Mouse (Mus musculus) layer of hippocampus, adult 11-12 months (tissue): Measurements from ENCODE around the gene AU040320.
A peak's percentile ranks its signal among the peaks of the same experiment; 100 is the strongest.

Experiments
- DNase-seq: peaks from one replicate; pipeline ENCODE4 v3.0.0; 2022; ENCODE audit warnings: low spot score

Gene AU040320

DNA sequence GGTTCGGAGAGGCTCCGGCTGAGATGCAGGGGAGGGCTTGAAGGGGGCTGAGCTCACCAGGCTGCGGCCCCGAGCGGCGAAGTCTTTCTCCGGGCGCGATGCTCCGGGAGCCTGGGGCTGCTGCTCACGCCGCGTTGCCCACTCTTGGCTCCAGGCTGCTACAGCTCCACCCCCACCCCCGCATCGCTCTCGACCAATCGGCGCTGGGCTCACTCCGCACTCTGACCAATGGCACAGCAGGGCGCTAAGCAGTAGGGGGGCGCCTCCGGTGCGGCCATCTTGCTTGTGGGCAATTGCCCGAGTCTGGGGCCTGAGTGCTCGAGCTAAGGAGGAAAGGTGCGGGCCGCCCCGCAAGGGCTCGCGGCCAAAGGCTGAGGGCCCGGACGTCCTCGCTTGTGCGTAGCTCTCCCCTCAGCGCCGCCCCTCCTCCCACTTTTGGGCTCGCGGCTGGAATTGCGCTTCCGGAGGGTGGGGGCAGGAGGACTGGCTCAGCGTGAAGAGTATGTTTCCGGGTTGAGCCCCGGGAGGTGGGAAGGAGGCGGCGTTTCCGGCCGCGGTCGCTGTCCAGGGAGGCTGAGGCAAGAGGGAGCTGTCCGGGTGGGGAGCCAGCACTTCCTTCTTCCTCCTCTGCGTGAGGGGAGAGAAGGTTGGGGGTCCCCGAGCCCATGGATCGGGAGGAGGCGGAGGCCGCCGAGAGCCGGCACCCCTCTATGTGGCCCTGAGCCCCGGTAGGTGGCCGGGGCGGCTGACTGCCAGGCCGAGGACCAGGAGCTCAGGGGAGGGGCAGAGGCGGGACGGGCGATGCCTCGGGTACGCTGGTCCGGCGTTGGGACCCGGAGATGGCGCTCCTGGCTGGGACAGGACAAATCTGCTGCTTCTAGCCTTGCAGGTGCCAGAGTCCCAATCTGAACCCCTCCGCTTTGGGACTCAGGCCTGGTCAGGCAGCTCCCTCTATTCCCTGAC, at the start of gene AU040320, which contains the start of gene Ncdn:
Gene AU040320, plus strand, starts transcription at position 277 of the 963 bp plus-strand sequence.
Gene Ncdn, minus strand, starts transcription at position 171 of the 963 bp plus-strand sequence.
- DNase-seq = peak; percentile 98

- DNase-seq = no peak
These were observed 46.5 kb upstream of the AU040320 start for GRCm38 (mm10) chr4:126706630-126707438.

DNA sequence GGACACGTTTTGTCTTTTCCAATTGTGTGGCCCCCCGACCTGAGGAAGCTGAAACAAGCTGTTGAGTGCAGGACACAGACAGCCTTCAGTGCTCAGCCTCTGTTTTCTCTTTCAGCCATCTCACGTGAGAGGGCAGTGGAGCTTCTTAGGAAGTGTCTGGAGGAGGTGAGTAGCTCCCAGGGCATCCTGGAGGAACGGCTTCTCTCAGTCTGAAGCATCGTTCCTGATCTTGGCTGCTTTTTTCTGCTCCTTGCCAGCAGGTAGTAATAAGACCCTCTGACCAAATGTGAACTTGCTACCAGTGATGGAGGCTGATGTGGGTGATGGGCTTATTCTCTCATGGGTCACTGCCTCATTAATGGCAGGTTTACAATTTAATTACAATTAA, 45.9 kb upstream of the AU040320 start:
- no peak for DNase-seq

- DNase-seq = no peak
These were observed 21.2 kb upstream of the AU040320 start for GRCm38 (mm10) chr4:126732111-126732510.

DNA sequence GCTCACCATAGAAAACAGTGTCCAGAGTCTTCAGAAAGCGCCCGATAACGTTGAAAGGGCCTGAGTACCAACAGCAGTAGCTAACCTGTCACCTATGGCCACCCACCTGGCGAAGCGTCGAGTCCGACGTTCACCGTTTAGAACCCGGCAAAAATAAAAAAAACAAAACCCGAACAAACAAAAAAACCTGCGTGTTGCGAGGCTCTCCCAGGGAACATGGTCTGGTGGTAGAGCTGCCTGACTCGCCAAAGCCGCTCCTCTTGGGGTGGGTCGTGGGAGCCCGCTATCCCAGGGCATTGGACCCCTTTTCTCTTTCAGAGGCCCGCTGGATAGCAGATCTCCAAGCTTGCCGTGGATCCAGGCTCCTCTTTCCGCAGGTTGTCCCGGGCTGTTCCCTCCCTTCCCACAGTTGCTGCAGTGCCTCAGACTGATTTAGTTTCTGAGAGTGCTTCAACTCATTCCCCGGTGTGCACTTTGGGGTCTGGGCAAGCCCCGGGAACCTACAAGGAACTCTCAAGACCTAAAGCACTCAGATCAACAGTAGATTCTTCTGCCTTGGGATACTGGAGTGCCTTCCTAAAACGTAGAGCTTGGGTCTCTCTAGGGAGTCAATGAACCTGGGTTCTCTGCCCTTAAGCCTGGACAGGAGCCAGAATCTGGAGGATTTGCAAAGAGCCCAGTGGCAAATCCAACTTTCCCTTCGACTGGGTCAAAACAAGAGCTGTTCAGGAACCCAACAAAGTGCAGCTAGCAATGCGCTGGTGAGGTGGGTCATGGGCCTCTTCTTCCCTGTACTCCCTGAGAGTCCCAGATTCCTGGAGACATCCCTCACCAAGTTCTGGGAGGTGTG, 20.6 kb upstream of the AU040320 start:
- DNase-seq = no peak

GRCm38 (mm10) chr4:126734001-126734603, 19.2 kb upstream of the AU040320 start:
- no peak for DNase-seq

- DNase-seq = no peak
These were observed 18.5 kb upstream of the AU040320 start for GRCm38 (mm10) chr4:126734700-126735381.

DNA sequence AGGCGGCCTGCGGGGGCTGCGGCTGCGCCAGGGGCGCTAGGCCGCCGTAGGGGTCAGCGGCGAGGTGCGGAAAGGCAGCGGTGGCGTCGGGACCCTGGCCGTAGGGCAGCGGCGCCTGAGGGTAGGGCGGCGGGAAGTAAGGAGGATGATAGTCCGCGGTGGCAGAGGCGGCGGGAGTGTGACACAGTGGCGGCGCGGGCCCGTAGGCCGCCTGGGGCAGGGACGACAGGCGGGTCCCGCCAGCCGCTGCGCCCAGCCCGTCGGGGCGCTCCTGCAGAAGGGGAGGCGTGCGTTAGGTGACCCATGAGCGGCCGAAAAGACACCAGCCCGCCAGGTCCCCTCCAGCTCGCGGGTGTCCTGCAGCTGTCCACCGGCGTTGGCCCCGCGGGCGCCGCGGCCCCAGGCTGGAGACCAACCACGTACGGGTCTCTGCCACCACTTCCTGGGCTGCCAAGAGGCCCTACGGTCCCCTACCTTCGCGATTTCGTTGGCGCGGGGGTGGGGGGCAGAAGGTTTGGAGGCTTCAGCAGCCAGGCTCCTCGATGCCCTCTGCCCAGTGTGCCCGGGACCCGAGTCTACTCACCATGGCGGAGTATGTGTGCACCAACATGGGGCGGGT, 17.9 kb upstream of the AU040320 start:
- DNase-seq = no peak

DNA sequence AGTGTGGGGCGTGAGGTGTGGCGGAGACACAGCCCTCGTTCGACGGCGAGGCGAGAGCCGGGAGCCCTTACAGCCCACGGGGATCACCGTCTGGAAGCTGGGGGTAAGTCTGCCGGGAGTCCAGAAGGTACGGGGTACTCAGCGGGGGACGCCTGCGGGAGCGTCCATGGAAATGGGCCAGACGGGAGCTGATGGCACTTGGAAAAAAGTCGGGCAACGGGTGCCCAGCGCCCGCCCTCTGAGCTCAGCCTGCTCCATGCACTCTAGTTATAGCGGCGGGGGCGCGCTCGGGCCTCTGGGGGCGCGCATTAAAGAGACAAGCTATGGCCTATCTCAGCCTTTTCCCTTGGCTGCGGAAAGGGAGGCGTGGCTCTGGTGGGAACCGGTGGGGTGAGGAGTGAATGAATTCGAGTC, 17.3 kb upstream of the AU040320 start, which contains the start of gene Tfap2e:
Gene Tfap2e, minus strand, starts transcription at position 240 of the 414 bp plus-strand sequence.
- no peak for DNase-seq

DNA sequence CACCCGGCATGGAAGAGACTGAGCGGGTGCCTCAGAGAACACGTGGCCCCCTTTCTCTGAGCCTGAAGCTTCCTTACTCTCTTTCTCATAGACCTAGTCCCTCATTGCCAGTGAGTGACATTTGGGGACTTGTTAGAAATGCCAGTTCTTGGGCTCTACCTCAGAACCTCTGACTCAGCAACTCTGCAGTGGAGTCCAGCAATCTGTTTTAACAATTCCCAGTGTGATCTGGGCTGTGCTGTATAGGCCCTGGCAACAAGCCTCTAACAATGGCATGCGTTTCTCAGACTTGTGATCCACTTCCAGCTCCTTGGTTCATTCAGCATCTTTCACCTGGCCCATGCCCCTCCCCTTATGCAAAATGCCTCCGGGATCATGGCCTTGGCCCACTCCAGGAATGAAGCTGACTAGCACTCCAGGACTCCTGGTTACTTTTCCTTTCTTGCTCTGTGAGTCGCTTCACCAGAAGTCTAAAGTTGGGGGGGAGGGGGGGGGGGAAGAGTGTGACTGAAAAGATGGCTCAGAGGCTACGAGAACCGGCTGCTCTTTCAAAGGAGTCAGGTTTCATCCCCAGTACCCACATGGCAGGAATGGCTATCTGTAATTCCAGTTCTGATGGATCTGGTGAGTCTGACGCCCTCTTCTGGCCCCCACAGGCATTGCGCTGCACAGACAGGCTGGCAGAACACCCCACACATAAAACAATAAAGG, 13.2 kb upstream of the AU040320 start:
- DNase-seq = no peak

- peak; percentile 88 for DNase-seq
These were observed 11.9 kb upstream of the AU040320 start for GRCm38 (mm10) chr4:126741448-126741847.

- DNase-seq = no peak
These were observed 10.4 kb upstream of the AU040320 start for GRCm38 (mm10) chr4:126742976-126743375.

DNA sequence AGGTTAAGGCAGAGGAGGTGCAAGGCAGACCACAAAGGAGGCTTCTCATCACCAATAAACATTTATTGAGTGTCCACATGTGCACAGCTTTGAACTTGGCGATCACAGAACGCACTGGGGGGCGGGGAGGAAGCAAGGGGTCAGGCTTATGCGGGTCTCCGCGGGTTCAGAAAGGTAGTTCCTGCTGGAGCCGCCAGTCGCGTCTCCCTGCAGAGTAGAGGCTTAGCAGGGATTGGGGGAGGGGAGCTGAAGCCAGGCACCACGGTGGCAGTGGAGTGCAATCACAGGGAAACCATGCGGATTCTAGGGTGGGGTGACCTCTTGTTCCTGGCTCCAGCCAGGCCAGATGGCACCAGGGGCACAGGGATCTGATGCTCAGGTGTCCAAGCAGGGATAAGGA, 9.6 kb upstream of the AU040320 start:
- DNase-seq = no peak

DNA sequence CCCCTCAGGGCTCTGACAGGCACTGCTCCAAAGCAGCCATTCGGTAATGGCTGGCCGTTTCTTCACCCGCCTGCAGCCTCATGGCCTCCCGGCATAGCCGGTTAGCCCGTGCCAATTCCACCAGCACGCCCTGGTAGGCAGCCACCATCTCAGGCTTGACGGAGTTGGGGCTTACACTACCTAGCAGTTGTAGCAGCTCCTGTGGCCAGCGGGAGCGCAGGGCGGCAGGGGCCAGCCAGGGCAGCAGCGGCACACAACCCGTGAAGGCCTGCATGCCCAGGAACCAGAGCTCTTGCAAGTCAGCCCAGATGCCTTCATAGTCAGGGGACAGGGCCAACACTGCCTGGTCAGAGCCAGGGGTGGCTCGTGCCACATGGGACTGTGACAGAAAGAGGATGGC, 8.5 kb upstream of the AU040320 start:
- DNase-seq = no peak

DNA sequence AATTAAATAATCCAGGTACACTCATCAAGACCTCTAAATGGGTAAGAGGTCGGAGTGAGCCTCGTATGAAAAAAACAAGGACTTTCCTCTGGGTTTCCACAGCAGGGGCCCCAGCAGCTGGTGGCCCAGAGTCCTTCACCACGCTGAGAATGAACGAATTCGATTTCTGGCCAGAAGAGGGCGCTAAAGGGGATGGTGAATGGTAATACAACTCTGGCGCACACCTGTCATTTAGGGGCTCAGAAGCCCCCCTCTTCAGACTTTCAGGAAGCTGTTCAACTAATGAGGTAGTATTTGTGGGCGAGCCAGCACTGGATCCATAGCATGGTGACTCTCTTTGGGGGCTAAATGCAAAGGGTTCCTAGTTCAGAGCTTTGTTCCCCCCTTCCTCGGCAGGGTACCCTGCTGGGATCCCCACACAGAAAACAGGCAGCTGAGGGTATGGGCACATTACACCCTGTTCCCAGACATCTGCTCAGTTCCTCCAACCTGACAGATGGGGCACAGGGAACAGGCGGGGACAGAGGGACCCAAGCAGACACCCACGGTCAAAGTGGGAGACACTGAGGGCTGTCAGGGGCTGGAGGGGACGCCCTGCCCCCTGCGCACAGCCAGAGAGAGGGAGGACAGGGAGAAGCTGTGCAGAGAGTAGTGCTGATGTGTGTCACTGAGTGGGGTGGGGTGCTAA, 7.7 kb upstream of the AU040320 start:
- DNase-seq = peak; percentile 78

DNA sequence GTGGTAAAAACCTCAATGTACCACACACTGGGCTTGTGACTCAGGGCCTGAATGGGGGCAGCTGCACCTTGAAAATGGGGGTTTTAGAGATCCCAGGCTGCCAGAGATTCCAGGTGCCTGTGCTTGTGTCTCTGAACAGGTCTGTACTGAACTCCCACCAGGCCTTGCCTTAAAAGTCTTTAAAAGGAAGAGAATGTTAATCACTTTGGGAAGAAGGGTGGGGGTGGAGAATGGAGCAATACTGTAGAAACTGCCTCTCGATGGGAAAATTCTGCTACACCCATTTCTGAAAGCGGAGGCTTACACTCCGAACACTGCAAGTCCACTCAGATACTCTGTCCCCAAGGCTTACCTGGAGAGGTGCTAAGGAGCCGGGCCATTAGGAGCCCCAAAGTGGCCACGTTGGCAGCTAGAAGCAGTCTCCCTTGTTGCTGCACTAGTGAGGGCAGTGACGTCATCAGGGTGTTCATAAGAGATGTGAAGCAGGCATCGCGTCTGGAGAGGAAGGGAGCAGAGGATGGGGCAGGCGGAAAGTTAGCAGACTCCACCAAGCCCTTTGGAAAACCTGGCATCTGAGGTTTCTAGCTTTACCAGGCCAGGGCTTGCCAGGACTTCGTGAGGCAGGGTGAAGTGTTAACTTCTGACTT, 7.0 kb upstream of the AU040320 start:
- DNase-seq = peak; percentile 45

- DNase-seq = no peak
These were observed 5.0 kb upstream of the AU040320 start for GRCm38 (mm10) chr4:126748381-126748780.

GRCm38 (mm10) chr4:126749553-126749952, 3.8 kb upstream of the AU040320 start:
- peak; percentile 45 for DNase-seq
